Mouse (Mus musculus): ENCODE data around the gene Padi4. TPM values are rescaled to one million over a fixed set of nuclear protein-coding genes. Genes with fewer than 3 reads are reported as not detected.
A peak's percentile ranks its signal among the peaks of the same experiment; 100 is the strongest.

The Padi4 gene
- polyA plus RNA-seq, 1 experiment from 2014 or later: 0.12 TPM

GRCm38 (mm10) chr4:140743086-140743485 is 30.9 kb downstream of the Padi4 start:
- DNase-seq (ENCODE audit: low spot score) (no peak), ATAC-seq (ENCODE audit: insufficient number of reproducible peaks, low FRiP score, low TSS enrichment, low read depth) (no peak)
- Histone ChIP-seq H3K4me3 (ENCODE audit: low read depth, low read length) (no peak overlapping the region), H3K4me2 (ENCODE audit: low read depth, severe bottlenecking) (no peak overlapping the region), H3K4me1 (ENCODE audit: control insufficient read depth, insufficient read depth, low read length) (0 out of 2 replicates have a peak, but pooled peaks cover 5% of the 10 kb centered on the region), H3K9me3 (ENCODE audit: control insufficient read depth, low read length) (no peaks in the 10 kb centered on the region), H3K27me3 (ENCODE audit: control insufficient read depth, insufficient read depth, low read length) (0 out of 2 replicates have a peak, but pooled peaks cover 3% of the 10 kb centered on the region), H3K9ac (ENCODE audit: low read length) (no peak overlapping the region), H3K27ac (replicated peaks; ENCODE audit: low read depth, low read length) (no peak overlapping the region), H3K36me3 (ENCODE audit: control insufficient read depth, insufficient read depth, low read length) (no peaks in the 10 kb centered on the region)
- WGBS: 48% methylated on average over 4 of the region's 4 CpGs

DNA sequence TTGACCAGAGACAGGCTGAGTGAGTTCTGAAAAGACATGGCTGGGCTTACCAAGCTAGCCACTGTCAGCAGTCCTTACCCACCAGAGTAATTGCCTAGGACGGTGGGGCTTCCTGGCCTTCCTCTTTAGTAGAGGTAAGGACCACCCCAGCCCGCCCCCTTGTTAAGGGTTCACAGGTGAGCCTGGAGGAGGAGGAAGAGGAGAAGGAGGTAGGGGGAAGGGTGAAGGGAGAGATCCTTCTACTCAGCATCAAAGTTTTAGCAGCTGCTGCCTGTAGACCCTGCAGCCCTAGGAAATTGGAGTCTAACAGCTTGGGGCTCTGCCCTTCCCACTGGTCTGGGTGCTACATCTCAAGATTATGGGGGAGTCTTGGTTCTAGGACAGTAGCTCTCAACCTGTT is 31.5 kb downstream of the Padi4 start, which contains the start of gene Padi6:
Gene Padi6, minus strand, starts transcription at position 101 of the 400 bp plus-strand sequence.
- H3K27me3 ChIP-seq (ENCODE audit: control insufficient read depth, insufficient read depth, low read length): no peaks in the 10 kb centered on the region
- no peak within 1 kb of the TSS for H3K4me2 ChIP-seq (ENCODE audit: low read depth, severe bottlenecking)
- no peaks in the 10 kb centered on the region for H3K9me3 ChIP-seq (ENCODE audit: control insufficient read depth, low read length)
- H3K27ac ChIP-seq (replicated peaks; ENCODE audit: low read depth, low read length): no peak within 1 kb of the TSS
- no peaks in the 10 kb centered on the region for H3K4me1 ChIP-seq (ENCODE audit: control insufficient read depth, insufficient read depth, low read length)
- ATAC-seq (ENCODE audit: insufficient number of reproducible peaks, low FRiP score, low TSS enrichment, low read depth) (no peak), DNase-seq (ENCODE audit: low spot score) (no peak)
- 74% methylated on average over 2 of the region's 2 CpGs for WGBS
- H3K9ac ChIP-seq (ENCODE audit: low read length): no peak within 1 kb of the TSS
- H3K4me3 ChIP-seq (ENCODE audit: low read depth, low read length): no peak within 1 kb of the TSS
- H3K36me3 ChIP-seq (ENCODE audit: control insufficient read depth, insufficient read depth, low read length): no peaks in the 10 kb centered on the region

- H3K27me3 ChIP-seq (ENCODE audit: control insufficient read depth, insufficient read depth, low read length): no peaks in the 10 kb centered on the region
- ATAC-seq (ENCODE audit: insufficient number of reproducible peaks, low FRiP score, low TSS enrichment, low read depth): no peak
- WGBS: 86% methylated on average over 6 of the region's 6 CpGs
Observed at GRCm38 (mm10) chr4:140741401-140741800, 32.6 kb downstream of the Padi4 start.

DNA sequence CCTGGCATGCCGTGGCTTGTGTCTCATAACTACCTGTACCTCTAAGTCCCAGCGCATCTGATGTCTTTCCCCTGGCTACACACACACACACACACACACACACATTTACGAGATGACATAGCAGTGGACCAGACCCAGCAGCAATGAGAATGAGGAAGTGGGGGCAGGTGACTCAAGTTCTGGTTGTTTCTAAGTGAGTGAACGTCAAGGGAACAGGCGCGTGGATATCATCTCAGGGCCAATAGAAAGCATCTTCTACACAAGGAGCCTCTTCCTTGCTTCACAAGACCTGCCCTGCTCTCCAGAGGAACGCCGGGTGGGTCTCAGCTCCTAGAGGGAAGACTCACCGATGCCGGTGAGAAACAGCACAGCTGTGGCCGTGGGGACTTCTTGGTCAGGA is 33.4 kb downstream of the Padi4 start:
- Histone ChIP-seq H3K9me3 (ENCODE audit: control insufficient read depth, low read length) (no peaks in the 10 kb centered on the region), H3K27ac (replicated peaks; ENCODE audit: low read depth, low read length) (no peak overlapping the region), H3K36me3 (ENCODE audit: control insufficient read depth, insufficient read depth, low read length) (no peaks in the 10 kb centered on the region), H3K4me2 (ENCODE audit: low read depth, severe bottlenecking) (no peak overlapping the region), H3K4me1 (ENCODE audit: control insufficient read depth, insufficient read depth, low read length) (no peaks in the 10 kb centered on the region), H3K27me3 (ENCODE audit: control insufficient read depth, insufficient read depth, low read length) (no peaks in the 10 kb centered on the region), H3K9ac (ENCODE audit: low read length) (no peak overlapping the region), H3K4me3 (ENCODE audit: low read depth, low read length) (no peak overlapping the region)
- ATAC-seq (ENCODE audit: insufficient number of reproducible peaks, low FRiP score, low TSS enrichment, low read depth): no peak
- no peak for DNase-seq (ENCODE audit: low spot score)
- 92% methylated on average over 11 of the region's 11 CpGs for WGBS

More at GRCm38 (mm10) chr4:140741401-140741800, 32.6 kb downstream of the Padi4 start:
- no peak overlapping the region for H3K27ac ChIP-seq (replicated peaks; ENCODE audit: low read depth, low read length)
- no peaks in the 10 kb centered on the region for H3K4me1 ChIP-seq (ENCODE audit: control insufficient read depth, insufficient read depth, low read length)
- H3K9ac ChIP-seq (ENCODE audit: low read length): no peak overlapping the region
- H3K4me3 ChIP-seq (ENCODE audit: low read depth, low read length): no peak overlapping the region
- H3K9me3 ChIP-seq (ENCODE audit: control insufficient read depth, low read length): no peaks in the 10 kb centered on the region
- H3K36me3 ChIP-seq (ENCODE audit: control insufficient read depth, insufficient read depth, low read length): no peaks in the 10 kb centered on the region
- no peak overlapping the region for H3K4me2 ChIP-seq (ENCODE audit: low read depth, severe bottlenecking)
- no peak for DNase-seq (ENCODE audit: low spot score)

DNA sequence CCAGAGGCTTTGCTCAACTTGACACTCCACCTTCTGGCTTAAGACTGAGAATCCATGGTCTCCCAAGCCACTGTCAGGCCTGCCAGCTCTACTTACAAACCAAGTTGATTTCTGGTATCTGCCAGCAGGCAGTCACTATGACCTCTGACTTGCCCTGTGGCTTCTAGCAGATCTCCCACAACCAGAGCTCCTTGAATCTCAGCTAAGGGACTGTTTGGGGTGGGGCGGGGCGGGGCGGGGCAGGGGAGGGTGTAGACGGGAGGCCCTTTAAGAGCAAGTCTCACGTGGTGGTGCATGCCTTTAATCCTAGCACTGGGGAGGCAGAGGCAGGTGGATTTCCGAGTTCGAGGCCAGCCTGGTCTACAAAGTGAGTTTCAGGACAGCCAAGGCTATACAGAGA is 41.2 kb downstream of the Padi4 start:
- no peak overlapping the region for H3K4me3 ChIP-seq (ENCODE audit: low read depth, low read length)
- no peaks in the 10 kb centered on the region for H3K36me3 ChIP-seq (ENCODE audit: control insufficient read depth, insufficient read depth, low read length)
- no peaks in the 10 kb centered on the region for H3K9me3 ChIP-seq (ENCODE audit: control insufficient read depth, low read length)
- no peak for ATAC-seq (ENCODE audit: insufficient number of reproducible peaks, low FRiP score, low TSS enrichment, low read depth)
- no peak overlapping the region for H3K27ac ChIP-seq (replicated peaks; ENCODE audit: low read depth, low read length)
- no peak overlapping the region for H3K9ac ChIP-seq (ENCODE audit: low read length)
- H3K4me1 ChIP-seq (ENCODE audit: control insufficient read depth, insufficient read depth, low read length): no peaks in the 10 kb centered on the region
- no peak for DNase-seq (ENCODE audit: low spot score)
- WGBS: 62% methylated on average over 7 of the region's 7 CpGs
- H3K27me3 ChIP-seq (ENCODE audit: control insufficient read depth, insufficient read depth, low read length): no peaks in the 10 kb centered on the region
- no peak overlapping the region for H3K4me2 ChIP-seq (ENCODE audit: low read depth, severe bottlenecking)

DNA sequence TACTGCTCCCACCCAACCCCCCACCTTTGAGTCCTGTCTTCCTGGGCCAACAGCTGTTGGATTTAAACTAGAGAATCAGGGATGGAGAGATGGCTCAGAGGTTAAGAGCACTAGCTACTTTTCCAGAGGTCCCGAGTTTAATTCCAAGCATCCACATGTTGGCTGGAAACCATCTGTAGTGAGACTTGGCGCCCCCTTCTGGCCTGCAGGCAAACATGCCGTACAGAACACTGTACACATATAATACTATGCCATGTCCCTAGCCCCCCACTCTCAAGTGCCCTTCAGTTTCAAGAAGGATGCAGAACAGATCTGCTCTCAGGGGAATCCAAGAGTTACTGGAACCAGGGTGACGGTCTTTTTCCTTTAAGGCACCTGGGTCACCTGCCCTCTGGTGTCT is 42.4 kb downstream of the Padi4 start:
- 73% methylated on average over 4 of the region's 4 CpGs for WGBS
- DNase-seq (ENCODE audit: low spot score): no peak
- H3K4me2 ChIP-seq (ENCODE audit: low read depth, severe bottlenecking): no peak overlapping the region
- H3K9ac ChIP-seq (ENCODE audit: low read length): no peak overlapping the region
- no peak for ATAC-seq (ENCODE audit: insufficient number of reproducible peaks, low FRiP score, low TSS enrichment, low read depth)
- no peaks in the 10 kb centered on the region for H3K36me3 ChIP-seq (ENCODE audit: control insufficient read depth, insufficient read depth, low read length)
- H3K9me3 ChIP-seq (ENCODE audit: control insufficient read depth, low read length): no peaks in the 10 kb centered on the region
- H3K4me1 ChIP-seq (ENCODE audit: control insufficient read depth, insufficient read depth, low read length): no peaks in the 10 kb centered on the region
- H3K4me3 ChIP-seq (ENCODE audit: low read depth, low read length): no peak overlapping the region
- H3K27ac ChIP-seq (replicated peaks; ENCODE audit: low read depth, low read length): no peak overlapping the region
- H3K27me3 ChIP-seq (ENCODE audit: control insufficient read depth, insufficient read depth, low read length): no peaks in the 10 kb centered on the region

- DNase-seq (ENCODE audit: low spot score) (no peak), ATAC-seq (ENCODE audit: insufficient number of reproducible peaks, low FRiP score, low TSS enrichment, low read depth) (no peak)
- Histone ChIP-seq H3K4me1 (ENCODE audit: control insufficient read depth, insufficient read depth, low read length) (0 out of 2 replicates have a peak, but pooled peaks cover 3% of the 10 kb centered on the region), H3K9me3 (ENCODE audit: control insufficient read depth, low read length) (no peaks in the 10 kb centered on the region), H3K36me3 (ENCODE audit: control insufficient read depth, insufficient read depth, low read length) (peaks cover 7% of the 10 kb centered on the region; the same call in 1 of the 2 replicates), H3K4me2 (ENCODE audit: low read depth, severe bottlenecking) (no peak overlapping the region), H3K4me3 (ENCODE audit: low read depth, low read length) (no peak overlapping the region), H3K27me3 (ENCODE audit: control insufficient read depth, insufficient read depth, low read length) (no peaks in the 10 kb centered on the region), H3K9ac (ENCODE audit: low read length) (no peak overlapping the region), H3K27ac (replicated peaks; ENCODE audit: low read depth, low read length) (no peak overlapping the region)
- 89% methylated on average over 12 of the region's 12 CpGs for WGBS
Observed at GRCm38 (mm10) chr4:140726907-140727306, 47.1 kb downstream of the Padi4 start.

DNA sequence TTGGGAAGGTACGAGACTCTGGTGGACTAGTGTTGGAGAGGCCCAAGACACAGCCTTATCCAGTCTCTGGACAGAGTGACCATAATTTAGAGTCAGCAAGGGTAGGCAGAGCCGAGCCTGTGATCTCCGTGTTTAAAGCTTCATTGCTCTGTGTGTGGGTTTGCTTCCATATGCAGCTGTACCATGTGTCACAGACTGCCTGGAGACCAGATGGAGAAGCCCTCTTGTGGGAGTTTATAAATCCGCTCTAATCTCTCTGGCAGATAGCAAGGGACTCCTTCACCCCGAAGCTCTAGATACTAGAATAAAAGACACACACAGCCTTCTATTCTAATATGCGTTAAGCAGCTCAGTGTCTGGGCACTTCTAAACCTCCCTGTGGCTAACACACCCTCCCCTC is 49.3 kb downstream of the Padi4 start:
- H3K27me3 ChIP-seq (ENCODE audit: control insufficient read depth, insufficient read depth, low read length): no peaks in the 10 kb centered on the region
- H3K9me3 ChIP-seq (ENCODE audit: control insufficient read depth, low read length): no peaks in the 10 kb centered on the region
- H3K36me3 ChIP-seq (ENCODE audit: control insufficient read depth, insufficient read depth, low read length): peaks cover 24% of the 10 kb centered on the region
- DNase-seq (ENCODE audit: low spot score): no peak
- no peak for ATAC-seq (ENCODE audit: insufficient number of reproducible peaks, low FRiP score, low TSS enrichment, low read depth)
- no peak overlapping the region for H3K4me2 ChIP-seq (ENCODE audit: low read depth, severe bottlenecking)
- 0 out of 2 replicates have a peak, but pooled peaks cover 3% of the 10 kb centered on the region for H3K4me1 ChIP-seq (ENCODE audit: control insufficient read depth, insufficient read depth, low read length)
- H3K9ac ChIP-seq (ENCODE audit: low read length): no peak overlapping the region
- H3K27ac ChIP-seq (replicated peaks; ENCODE audit: low read depth, low read length): no peak overlapping the region
- whole genome bisulfite sequencing: 72% methylated on average over 6 of the region's 6 CpGs
- H3K4me3 ChIP-seq (ENCODE audit: low read depth, low read length): no peak overlapping the region

DNA sequence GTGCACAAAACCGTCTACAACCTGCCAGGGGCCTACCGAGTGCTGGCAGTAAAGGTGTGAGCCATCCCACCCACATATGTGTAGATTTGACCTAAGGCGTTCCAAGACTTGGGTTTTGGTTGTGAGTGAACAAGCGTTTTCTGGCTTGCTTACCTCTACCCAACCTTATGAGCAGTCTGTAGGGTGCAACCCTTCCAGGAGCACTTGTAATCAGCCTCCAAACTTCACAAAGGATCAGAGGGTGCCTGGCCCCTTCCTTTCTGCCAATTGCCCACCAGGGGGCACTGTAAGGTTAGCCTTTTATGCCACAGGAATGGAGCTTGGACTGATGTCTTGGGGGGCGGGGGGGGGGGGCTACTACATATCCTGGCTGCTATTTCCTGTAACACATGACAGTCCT is 50.2 kb downstream of the Padi4 start:
- no peak overlapping the region for H3K4me2 ChIP-seq (ENCODE audit: low read depth, severe bottlenecking)
- no peak overlapping the region for H3K27ac ChIP-seq (replicated peaks; ENCODE audit: low read depth, low read length)
- no peak overlapping the region for H3K4me3 ChIP-seq (ENCODE audit: low read depth, low read length)
- H3K36me3 ChIP-seq (ENCODE audit: control insufficient read depth, insufficient read depth, low read length): peaks cover 30% of the 10 kb centered on the region
- H3K4me1 ChIP-seq (ENCODE audit: control insufficient read depth, insufficient read depth, low read length): 0 out of 2 replicates have a peak, but pooled peaks cover 3% of the 10 kb centered on the region
- peak; percentile 45; the same call in 1 of the 2 replicates for ATAC-seq (ENCODE audit: insufficient number of reproducible peaks, low FRiP score, low TSS enrichment, low read depth)
- no peaks in the 10 kb centered on the region for H3K9me3 ChIP-seq (ENCODE audit: control insufficient read depth, low read length)
- H3K27me3 ChIP-seq (ENCODE audit: control insufficient read depth, insufficient read depth, low read length): no peaks in the 10 kb centered on the region
- WGBS: 53% methylated on average over 5 of the region's 5 CpGs
- peak; percentile 73 for DNase-seq (ENCODE audit: low spot score)
- H3K9ac ChIP-seq (ENCODE audit: low read length): no peak overlapping the region
